Mouse (Mus musculus) liver, postnatal 0 days (tissue): ENCODE measurements at regions not wholly inside any gene's neighbourhood (a gene's known extent, or its start where the extent isn't known, plus 50 kb on each side); places are given as distances from the start of the nearest gene placed in this dataset.

Source experiments
- CTCF ChIP-seq: sonication (generic); IDR thresholded peaks from 2 replicates; pipeline ENCODE4 v1.5.1; 2016; ENCODE audit warnings: antibody characterized with exemption, low read depth
- EP300 ChIP-seq: IDR thresholded peaks from 2 replicates; pipeline ENCODE4 v1.6.1; 2016; ENCODE audit warnings: antibody characterized with exemption, low read depth, mild to moderate bottlenecking

GRCm38 (mm10) chr9:71366573-71366972 is 119.2 kb downstream of the Polr2m start:
- no peak for TF ChIP-seq CTCF
- no peak for TF ChIP-seq EP300
